Mouse (Mus musculus): ENCODE measurements around the gene Trim67. TPM values are rescaled to one million over a fixed set of nuclear protein-coding genes. Genes with fewer than 3 reads are reported as not detected.

Trim67 gene
- total RNA-seq, 2 experiments from 2014 or later = 0.47 to 0.67 TPM

- DNase-seq = peak in 1 of 2 experiments; percentile 40
Measured at GRCm38 (mm10) chr8:124794486-124794780, 1.5 kb downstream of the Trim67 start.

GRCm38 (mm10) chr8:124795781-124796488, 3.0 kb downstream of the Trim67 start:
- DNase-seq = no peak

- no peak for DNase-seq
Measured at GRCm38 (mm10) chr8:124800542-124800941, 7.7 kb downstream of the Trim67 start.

GRCm38 (mm10) chr8:124803824-124804702, 11.2 kb downstream of the Trim67 start:
- DNase-seq = no peak

- no peak for DNase-seq
Measured at GRCm38 (mm10) chr8:124805990-124806389, 13.1 kb downstream of the Trim67 start.

GRCm38 (mm10) chr8:124809419-124809818, 16.5 kb downstream of the Trim67 start:
- no peak for DNase-seq

GRCm38 (mm10) chr8:124810056-124810610, 17.2 kb downstream of the Trim67 start:
- DNase-seq = no peak

- no peak for DNase-seq
Measured at GRCm38 (mm10) chr8:124810689-124811394, 17.9 kb downstream of the Trim67 start.

- no peak for DNase-seq
Measured at GRCm38 (mm10) chr8:124813326-124813725, 20.4 kb downstream of the Trim67 start.

- DNase-seq = no peak
Measured at GRCm38 (mm10) chr8:124815870-124816269, 23.0 kb downstream of the Trim67 start.

GRCm38 (mm10) chr8:124816866-124817265, 24.0 kb downstream of the Trim67 start:
- DNase-seq = no peak

- peak in 1 of 2 experiments; percentile 25 for DNase-seq
Measured at GRCm38 (mm10) chr8:124817361-124817760, 24.5 kb downstream of the Trim67 start.

- DNase-seq = no peak
Measured at GRCm38 (mm10) chr8:124819612-124820115, 26.8 kb downstream of the Trim67 start.

GRCm38 (mm10) chr8:124820125-124820524, 27.2 kb downstream of the Trim67 start:
- DNase-seq = no peak

GRCm38 (mm10) chr8:124823497-124823896, 30.6 kb downstream of the Trim67 start:
- DNase-seq = no peak

GRCm38 (mm10) chr8:124826658-124827057, 33.8 kb downstream of the Trim67 start:
- peak; percentile 35 to 64 for DNase-seq

GRCm38 (mm10) chr8:124827387-124827786, 34.5 kb downstream of the Trim67 start:
- peak; percentile 58 to 74 for DNase-seq

- DNase-seq = no peak
Measured at GRCm38 (mm10) chr8:124828561-124829240, 35.8 kb downstream of the Trim67 start.

GRCm38 (mm10) chr8:124830050-124830449, 37.2 kb downstream of the Trim67 start:
- no peak for DNase-seq

GRCm38 (mm10) chr8:124831531-124831930, 38.6 kb downstream of the Trim67 start:
- DNase-seq = no peak

- peak; percentile 27 to 57 for DNase-seq
Measured at GRCm38 (mm10) chr8:124831941-124832340, 39.0 kb downstream of the Trim67 start.
